Mouse (Mus musculus) brain, embryonic 14.5 days (tissue): ENCODE measurements around the gene Fkbp1b.

Experiments
- CTCF ChIP-seq: fragments of 200-500 bp; IDR thresholded peaks from 2 replicates; pipeline ENCODE4 v1.5.1; 2012; ENCODE audit warnings: inconsistent platforms, mild to moderate bottlenecking, moderate library complexity, borderline replicate concordance; ENCODE audit not compliant: insufficient read depth, insufficient read length; ENCODE audit errors: extremely low read depth
- POLR2A ChIP-seq: fragments of 200-500 bp; IDR thresholded peaks from 2 replicates; pipeline ENCODE4 v1.6.1; 2012; ENCODE audit warnings: mild to moderate bottlenecking, inconsistent platforms, borderline replicate concordance; ENCODE audit not compliant: poor library complexity, insufficient read depth, insufficient read length, severe bottlenecking; ENCODE audit errors: extremely low read depth

DNA sequence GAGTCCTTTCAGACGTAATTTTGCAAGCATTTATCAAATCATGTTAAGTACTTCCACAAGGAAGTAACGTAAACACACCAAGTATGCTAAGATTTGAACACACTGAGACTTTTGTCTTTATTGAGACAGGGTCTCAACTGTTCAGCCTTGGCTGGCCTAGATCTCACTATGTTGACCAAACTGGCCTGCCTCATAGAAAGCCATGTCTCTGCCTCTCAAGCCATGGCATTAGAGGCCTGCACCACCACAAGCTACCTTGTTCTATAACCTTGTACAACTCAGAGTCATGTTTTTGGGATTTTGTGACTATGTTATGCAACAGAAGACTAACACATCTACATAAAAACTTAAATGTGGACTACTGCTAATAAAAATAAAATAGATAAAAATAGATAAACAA is 40.7 kb upstream of the Fkbp1b start:
- TF ChIP-seq POLR2A (no peak), CTCF (no peak)
